Mouse (Mus musculus): Measurements from ENCODE around the gene Son. TPM values are rescaled to one million over a fixed set of nuclear protein-coding genes. Genes with fewer than 3 reads are reported as not detected.
A peak's percentile ranks its signal among the peaks of the same experiment; 100 is the strongest.

Gene Son
- total RNA-seq (2021) = 100 to 1,000 TPM; 224 to 256 TPM
- long read RNA-seq, experiment 1, partial matches to known transcripts = 46 of 46 reads
- long read RNA-seq, experiment 1, other reads (novel, unspliced or antisense) = 0 of 46 reads
- long read RNA-seq, experiment 2, full-length matches to known transcripts = 3 of 112 reads
- long read RNA-seq, experiment 2, partial matches to known transcripts = 106 of 112 reads
- long read RNA-seq, experiment 2, other reads (novel, unspliced or antisense) = 3 of 112 reads

DNA sequence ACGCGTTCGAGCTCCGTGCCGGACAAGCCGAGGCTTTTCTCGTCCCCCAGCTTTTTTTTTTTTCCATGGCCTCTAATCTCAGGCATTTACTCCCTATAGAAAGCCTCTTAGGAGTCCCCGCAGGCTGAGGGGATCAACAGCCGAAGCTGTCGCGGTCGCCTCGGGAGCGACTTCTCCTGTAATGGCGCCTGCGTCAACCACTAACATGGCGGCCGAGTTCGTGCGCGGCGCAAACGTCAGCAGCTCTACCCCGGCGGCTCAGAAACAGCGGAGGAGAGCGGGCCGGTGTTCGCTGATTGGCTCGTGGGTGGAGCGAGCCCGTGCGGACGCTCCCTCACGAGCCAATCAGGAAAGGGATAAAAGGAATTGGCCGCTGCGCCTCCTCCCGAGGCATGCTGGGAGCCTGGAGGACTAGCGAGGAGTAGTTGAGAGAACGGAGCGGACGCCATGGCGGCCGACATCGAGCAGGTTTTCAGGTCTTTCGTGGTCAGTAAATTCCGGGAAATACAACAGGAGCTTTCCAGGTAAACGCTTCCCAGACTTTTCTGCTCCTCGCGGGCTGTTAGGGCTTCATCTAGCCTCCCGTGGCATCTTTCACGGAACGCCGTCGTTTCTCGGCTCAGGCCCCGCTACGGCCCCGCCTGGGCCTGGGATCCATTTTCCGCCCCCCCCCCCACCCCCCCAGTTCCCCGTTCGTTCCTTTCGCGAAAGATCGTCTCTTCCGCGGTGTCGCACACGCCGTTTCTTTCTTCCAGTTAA is at the start of gene Son:
Gene Son (plus strand): TSS at position 46 of the 759 bp plus-strand sequence.
- peak; percentile 96 to 98 for DNase-seq (ENCODE audit: low spot score in 2 of 2)

- DNase-seq (ENCODE audit: low spot score in 2 of 2) = peak; percentile 98
These were observed 49.7 kb upstream of the Son start, which contains the start of gene Tmem50b for GRCm38 (mm10) chr16:91597672-91598010. Tmem50b (minus strand) TSS chr16:91597800.

DNA sequence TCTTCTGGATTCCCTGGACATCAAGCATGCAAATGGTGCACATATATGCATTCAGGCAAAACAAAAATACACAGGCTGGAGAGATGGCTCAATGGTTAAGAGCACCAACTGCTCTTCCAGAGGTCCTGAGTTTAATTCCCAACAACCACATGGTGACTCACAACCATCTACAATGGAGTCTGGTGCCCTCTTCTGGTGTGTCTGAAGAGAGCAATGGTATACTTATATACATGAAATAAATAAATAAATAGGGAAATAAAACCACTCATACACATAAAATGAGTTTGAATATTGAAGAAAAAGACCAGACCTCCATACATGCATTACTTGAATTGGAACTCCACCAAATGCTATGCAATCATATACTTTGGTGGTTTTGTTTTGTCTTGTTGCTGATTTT is 48.1 kb upstream of the Son start:
- no peak for DNase-seq (ENCODE audit: low spot score in 2 of 2)

DNA sequence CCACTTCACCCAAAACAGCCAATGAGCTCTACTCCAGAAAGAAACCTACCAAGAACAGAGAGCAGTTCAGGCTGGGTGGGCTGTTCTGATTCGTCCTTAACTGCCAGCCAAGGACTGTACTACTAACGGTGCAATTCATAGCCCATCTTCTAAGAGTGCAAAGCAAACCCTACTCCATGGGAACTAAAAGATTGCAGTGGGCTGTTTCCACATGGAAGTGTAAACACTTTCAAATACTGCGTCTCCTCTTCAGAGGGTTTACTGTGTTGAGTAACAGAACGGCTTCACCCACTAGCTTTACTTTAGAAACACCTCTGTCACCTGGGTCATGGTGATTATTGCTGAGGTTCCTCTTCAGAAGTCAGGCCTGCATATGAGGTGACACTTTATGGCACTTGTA is 46.2 kb upstream of the Son start:
- no peak for DNase-seq (ENCODE audit: low spot score in 2 of 2)

- no peak for DNase-seq (ENCODE audit: low spot score in 2 of 2)
These were observed 45.6 kb upstream of the Son start for GRCm38 (mm10) chr16:91601693-91602092.

DNA sequence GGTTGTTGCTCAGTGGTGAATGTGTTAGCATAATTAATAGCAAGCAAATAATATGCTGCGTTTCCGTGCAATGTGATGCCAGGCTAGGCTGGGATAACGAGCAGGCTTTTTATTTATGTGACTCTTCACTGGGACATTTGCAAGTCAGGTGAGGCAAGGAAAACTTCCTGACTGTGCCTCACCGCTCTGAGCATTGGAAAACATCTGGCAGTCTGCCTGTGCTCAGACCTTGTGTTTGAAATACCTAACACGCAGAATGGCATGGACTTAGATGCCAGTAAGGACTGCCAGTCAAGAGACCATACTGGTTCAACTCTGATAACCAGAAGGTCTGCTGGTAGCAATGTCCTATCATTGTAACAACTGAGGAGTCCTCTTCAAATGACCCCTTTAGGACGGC is 42.1 kb upstream of the Son start:
- DNase-seq (ENCODE audit: low spot score in 2 of 2) = no peak

DNA sequence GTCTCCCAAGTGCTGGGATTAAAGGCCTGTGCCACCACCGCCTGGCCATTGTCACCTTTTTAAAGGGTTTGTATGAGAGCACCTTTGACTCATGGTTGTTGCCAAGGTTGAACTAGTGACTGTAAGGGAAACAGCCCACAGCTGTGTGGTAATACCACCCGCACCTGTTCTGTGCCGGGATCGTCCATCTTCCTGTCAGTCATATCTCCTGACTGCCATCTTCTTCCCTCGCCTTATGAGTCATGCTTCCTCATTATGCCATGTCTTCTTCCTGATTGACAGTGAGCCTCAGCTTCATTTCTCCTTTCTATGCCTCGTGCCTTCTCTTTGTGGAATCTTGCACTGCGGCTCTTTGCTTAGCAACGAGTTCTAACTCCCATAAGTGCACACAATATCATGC is 40.3 kb upstream of the Son start:
- DNase-seq (ENCODE audit: low spot score in 2 of 2) = no peak

DNA sequence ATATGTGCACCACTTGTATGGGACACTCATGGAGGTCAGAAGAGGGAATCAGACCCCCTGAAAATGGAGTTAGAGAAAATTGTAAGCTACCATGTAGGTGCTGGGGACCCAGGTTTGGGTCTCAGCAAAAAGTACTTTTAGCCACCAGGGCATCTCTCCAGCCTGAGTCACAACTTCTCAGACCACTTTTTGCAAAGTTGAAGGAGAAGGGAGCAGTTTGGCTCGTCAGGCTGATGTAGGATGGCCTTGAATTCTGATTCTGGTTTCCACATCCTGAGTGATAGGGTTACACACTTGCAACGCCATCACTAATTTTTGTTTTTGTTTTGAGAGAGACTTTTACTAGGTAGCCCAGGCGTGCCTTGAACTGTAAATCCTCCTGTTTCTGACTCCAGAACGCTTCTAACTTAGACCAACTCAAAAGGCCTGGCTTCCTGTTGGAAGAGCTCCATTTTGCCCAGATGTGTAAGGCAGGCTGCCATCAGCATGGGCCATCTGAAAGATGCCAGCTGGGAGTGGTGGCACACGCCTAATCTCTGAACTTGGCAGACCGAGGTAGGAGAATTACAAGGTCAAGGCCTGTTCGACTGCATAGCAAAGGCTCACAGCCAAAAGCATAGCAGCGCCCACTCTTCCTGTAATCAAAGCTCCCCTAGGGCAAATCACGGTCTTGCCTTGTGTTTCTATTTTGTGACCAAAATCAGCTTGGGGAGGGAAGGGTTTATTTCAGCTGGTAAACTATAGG is 37.6 kb upstream of the Son start:
- no peak for DNase-seq (ENCODE audit: low spot score in 2 of 2)

DNA sequence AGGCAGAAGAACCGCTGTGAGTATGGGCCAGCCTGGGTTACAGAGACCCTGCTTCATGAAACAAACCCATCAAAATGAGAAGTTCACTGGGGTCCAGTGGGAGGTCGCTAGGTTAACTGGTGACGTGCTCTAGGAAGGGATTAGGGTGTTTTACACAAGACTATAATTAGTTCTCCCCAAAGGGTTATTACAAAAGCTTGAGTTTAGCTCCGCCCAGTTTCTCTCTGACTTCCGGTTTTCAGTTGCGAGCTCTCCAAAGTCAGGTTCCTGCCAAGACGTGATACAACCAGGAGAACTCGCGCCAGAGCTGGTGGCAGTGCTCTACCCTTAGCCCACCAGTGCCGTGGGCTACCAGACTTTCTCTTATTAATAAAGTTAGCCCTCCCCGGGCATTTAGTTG is 36.1 kb upstream of the Son start:
- no peak for DNase-seq (ENCODE audit: low spot score in 2 of 2)

GRCm38 (mm10) chr16:91612525-91612924 is 34.8 kb upstream of the Son start:
- DNase-seq (ENCODE audit: low spot score in 2 of 2) = no peak

DNA sequence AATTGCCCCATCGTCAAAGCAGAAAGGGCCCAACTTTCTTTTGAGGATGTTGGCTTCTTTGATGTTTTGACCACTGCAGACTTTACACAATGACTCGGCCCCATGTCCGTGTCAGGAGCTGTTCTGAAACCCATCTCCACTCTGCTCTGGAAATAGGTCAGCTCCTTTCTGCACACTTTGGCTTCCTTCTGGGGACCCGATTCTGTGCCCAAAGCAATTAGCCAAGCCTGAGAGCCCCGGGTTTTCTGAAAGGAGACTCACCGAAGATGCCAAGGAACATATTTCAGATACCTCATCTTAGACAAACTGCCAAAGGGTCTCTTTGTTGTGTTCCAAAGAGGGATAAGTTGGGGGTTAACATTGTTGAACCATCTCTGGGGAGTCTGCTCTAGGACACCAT is 32.8 kb upstream of the Son start:
- peak in 1 of 2 experiments; percentile 46 for DNase-seq (ENCODE audit: low spot score in 2 of 2)

GRCm38 (mm10) chr16:91618511-91619501 is 28.5 kb upstream of the Son start, which contains the start of gene Dnajc28:
Dnajc28 (minus strand) TSS chr16:91619026.
- DNase-seq (ENCODE audit: low spot score in 2 of 2) = peak; percentile 76 to 84

GRCm38 (mm10) chr16:91620185-91620584 is 27.1 kb upstream of the Son start:
- no peak for DNase-seq (ENCODE audit: low spot score in 2 of 2)

GRCm38 (mm10) chr16:91620991-91621390 is 26.3 kb upstream of the Son start:
- no peak for DNase-seq (ENCODE audit: low spot score in 2 of 2)

- DNase-seq (ENCODE audit: low spot score in 2 of 2) = no peak
These were observed 24.2 kb upstream of the Son start for GRCm38 (mm10) chr16:91623074-91623473.

DNA sequence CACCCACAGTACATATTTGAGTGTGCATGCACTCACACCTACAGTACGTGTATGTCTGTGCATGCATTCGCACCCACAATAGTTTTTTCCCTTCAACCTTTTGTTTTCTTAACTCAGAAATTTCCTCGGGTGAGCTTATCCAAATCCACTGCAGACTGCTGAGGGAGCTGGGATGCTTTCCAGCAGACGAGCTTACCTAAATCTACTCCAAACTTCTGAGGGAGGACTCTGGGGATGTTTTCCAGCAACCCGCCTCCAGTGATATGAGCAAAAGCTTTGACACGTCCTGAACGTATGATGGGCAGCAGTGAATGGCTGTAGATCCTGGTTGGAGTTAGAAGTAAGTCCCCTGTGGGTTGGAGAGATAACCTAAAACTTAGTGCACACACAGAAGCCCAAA is 19.5 kb upstream of the Son start:
- no peak for DNase-seq (ENCODE audit: low spot score in 2 of 2)

GRCm38 (mm10) chr16:91628673-91629072 is 18.6 kb upstream of the Son start:
- no peak for DNase-seq (ENCODE audit: low spot score in 2 of 2)

- no peak for DNase-seq (ENCODE audit: low spot score in 2 of 2)
These were observed 17.6 kb upstream of the Son start for GRCm38 (mm10) chr16:91629749-91630148.

DNA sequence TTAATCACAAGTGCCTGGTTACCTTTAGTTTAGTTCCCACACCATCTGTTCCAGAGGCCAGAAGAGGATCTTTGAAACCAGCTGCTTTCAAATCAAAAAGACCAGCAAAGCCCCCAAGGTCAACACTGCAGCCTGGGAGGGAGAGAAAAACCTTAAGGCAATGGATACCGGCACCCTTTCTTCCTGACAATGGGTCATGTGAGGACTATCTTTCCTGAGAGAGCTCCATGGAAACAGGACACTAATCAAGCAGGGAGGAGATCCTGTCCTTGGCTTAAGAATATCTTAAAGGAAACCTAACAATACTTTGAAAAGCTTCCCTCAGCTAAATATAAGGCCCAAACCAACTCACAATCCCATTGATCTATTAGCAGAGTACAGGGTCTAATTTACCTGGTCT is 16.7 kb upstream of the Son start:
- no peak for DNase-seq (ENCODE audit: low spot score in 2 of 2)

- DNase-seq (ENCODE audit: low spot score in 2 of 2) = no peak
These were observed 14.9 kb upstream of the Son start for GRCm38 (mm10) chr16:91632439-91632838.

- no peak for DNase-seq (ENCODE audit: low spot score in 2 of 2)
These were observed 14.4 kb upstream of the Son start for GRCm38 (mm10) chr16:91632940-91633339.

All from layer of hippocampus, postnatal 14 days (tissue).